Mouse (Mus musculus) spleen, postnatal 14 days (tissue): ENCODE measurements at regions not wholly inside any gene's neighbourhood (a gene's known extent, or its start where the extent isn't known, plus 50 kb on each side); places are given as distances from the start of the nearest gene placed in this dataset.

Source experiments
- DNase-seq, 2 experiments: peaks; one replicate each; pipeline ENCODE4 v3.0.0; 2021 to 2022; ENCODE audit warnings: low spot score in 2 of 2

DNA sequence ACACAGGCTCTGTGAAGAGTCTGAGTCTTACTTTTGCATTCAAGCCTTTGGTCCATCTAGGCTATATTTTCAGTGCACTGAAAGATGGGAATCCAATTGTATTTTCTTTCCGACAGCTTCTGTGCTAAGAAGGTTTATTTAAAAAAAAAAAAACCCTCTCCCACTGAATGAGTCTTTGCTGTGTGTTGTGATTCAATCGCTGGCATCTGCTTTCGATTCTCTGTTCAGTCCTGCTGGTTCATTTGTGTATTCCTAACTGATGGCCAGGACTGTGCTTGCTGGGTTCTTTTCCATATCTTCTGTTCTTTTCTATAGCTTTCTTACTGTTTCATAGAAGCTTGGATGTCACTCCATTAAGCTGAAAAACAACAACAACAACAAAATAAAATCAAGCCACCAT lies 132.9 kb downstream of the Tex36 start:
- DNase-seq, result no peak

DNA sequence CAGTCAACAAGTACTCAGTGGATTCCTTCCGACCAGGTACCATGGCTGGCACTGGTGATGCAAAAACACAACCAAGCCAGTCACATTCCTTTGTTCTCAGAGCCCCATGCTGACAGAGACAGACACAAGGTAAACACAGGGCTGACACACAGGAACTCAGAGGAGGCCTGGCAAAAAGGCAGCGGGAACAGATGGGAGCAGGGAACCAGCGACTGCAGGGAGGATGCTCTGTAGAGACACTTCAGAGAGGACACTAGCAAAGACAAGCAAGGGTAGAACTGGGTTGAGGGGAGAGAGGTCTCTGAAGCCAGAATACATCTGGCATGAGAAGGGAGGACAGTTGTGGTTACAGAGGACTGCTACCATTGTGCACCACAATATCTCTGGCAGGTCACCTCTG lies 133.6 kb downstream of the Tex36 start:
- DNase-seq, result no peak

DNA sequence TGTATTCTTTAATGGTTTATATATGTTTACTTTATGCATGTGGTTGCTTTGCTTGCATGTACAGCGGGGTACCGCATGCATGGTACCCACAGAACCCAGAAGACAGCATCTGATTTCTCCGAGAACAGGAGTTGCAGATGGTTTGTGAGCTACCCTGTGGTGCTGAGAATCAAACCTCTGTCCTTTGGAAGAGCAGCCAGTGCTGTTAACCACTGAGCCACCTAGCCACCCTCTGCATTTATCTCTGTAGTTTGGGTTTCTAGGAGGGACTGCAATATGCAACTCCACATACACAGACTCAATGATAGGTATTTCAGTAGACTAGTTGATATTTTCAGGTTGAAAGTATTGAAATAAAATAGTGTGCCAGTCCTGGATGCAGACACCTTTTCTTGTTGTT lies 134.4 kb downstream of the Tex36 start:
- no peak for DNase-seq

DNA sequence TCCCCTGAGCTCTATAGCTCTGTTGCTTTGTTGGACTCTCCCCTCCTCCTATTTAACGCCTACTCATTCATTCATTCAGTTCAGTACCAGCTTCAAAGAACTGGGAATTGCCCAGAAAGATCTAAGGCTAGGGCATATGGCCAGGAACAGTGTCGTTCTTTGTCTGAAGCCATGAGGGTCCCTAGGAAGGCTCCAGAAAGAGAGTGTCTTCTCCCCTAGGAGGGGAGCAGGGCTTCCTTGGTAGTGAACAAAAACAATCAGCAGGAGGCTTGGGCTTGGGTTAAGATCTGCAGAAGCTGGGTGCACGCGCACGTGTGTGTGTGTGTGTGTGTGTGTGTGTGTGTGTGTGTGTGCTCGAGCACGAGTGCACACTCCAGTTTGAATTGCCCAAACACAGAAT lies 142.7 kb downstream of the Tex36 start:
- DNase-seq, result no peak

DNA sequence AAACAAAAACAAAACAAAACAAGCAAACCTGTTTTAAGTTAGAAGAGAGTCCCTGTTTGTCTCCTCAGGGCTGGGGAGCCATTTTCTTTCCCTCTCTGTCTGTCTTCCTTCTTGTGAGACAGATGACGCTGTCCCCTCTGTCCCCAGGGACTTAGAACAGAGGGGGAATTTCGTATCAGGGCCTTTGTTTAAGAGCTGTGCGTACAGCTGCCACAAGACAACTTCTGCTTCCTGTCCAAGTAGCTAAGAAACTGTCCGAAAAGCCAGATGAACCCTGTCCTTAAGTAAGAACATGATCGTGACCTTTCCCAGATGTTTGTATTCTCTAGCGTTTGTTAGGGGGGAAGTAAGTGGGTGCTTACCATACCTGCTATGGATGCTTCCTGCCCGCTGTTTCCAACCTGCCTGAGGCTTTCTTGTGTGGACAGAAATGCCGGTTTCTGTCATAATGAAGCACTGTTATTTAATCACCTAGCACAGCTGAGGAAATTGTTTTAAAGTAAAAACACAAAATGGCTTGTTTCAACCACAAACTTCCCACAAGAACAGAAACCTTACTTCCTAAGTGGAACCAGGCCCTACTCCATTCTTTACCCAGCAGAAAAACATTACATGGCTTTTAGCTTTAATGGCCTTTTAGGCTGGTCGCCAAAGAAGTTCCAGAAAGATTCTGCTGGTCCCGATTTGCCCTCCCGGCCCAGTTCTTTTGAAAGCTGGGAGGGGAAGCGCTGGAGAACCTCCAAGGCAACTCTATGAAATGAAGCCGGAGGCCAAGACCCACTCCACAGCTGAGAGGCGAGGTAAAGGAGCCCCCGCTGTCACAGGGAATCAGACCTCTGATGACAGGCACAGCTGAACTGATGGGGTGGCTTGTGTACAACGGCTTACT lies 144.3 kb downstream of the Tex36 start:
- DNase-seq, result peak in 1 of 2 experiments; percentile 8

DNA sequence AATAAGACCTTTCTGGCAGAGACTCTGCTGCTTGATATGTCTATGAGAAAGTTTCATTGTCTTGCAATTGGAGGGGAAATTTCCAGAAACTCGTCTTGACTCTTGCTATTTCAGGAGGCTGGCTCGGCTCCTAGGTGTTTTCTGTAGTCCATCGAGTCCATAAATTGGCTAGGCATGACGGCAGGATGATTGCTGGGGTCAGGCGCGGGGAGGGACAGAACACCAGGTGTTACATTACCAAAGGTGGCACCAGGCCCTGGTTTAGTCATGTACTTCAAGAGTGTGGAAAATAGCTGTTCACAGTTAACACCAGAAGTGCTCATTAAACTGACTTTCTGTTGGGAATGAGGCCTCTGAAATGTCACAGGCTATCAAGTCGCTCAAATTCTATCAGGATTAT lies 151.7 kb downstream of the Tex36 start:
- DNase-seq, result no peak

DNA sequence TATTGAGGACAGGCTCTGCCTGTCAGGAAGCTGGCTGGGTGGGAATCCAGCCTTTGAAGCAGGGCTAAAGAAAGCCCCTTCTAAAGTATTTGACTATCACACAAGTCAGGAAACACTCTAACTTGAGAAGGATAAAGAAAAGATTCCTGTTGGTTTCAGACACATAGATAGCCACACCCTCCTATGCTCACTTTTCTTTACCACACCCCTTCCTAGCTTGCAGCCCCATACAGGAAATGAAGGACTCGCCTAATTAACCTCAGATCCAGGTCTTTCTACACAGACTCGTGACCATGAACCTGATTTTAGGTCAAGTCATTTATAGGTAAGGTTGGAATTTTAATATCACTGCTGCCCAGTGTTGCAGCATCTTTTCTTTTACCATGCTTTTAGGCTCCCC lies 154.9 kb downstream of the Tex36 start:
- DNase-seq, result no peak

DNA sequence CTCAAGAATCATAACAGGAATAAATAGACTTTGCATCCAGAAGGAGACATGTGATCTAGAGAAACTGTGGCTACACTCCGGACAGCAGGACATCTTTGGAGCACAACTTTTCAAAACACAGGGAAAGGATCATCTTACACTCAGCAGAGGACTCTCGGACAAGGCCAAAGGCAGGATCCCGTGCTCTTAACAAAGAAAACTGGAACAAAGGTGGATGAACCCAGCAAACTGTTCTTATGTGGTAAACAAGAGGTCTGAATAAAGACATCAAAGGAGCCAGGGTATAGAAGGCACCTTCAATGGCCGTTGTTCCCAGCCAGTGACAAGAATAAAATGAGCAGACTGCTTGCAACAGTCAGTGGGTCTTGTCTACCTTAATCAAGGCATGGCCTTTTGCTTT lies 160.3 kb downstream of the Tex36 start:
- DNase-seq, result no peak

DNA sequence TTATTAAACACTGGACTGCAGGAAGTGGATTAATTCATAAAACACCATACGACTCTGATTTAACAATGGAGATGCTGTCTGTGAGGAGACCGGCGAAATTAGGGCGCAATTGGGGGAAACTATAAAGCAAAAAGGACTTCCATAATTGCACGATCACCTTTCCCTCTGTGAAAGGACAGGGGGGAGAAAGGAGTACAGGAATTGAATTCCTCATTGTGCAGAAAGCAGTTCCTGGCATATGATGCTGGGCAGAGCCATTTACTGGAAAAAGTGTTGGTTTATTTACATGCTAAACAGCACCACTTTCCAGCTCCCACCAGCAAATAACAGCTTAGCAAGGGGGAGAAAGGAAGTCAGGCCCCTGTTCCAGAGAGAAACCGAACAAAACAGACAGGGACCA lies 160.8 kb downstream of the Tex36 start:
- no peak for DNase-seq

DNA sequence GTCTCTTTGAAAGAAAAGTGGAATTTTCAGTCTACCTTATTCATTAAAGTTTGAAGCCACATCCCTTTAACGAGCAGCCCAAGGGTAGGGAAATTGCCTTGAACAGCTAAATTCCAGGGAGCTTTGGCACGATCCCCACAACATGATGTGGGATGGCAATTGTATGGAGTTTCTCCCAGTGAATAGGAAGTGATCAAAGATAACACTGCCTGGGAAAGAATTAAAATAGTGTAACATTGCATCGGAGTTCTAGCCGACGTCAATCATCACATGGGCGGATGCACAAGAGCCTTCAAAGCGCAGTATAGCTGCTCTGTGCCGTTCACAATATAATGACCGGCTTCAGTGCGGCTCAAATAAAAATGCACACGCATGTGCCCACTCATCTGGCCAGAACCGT lies 161.2 kb downstream of the Tex36 start:
- no peak for DNase-seq

DNA sequence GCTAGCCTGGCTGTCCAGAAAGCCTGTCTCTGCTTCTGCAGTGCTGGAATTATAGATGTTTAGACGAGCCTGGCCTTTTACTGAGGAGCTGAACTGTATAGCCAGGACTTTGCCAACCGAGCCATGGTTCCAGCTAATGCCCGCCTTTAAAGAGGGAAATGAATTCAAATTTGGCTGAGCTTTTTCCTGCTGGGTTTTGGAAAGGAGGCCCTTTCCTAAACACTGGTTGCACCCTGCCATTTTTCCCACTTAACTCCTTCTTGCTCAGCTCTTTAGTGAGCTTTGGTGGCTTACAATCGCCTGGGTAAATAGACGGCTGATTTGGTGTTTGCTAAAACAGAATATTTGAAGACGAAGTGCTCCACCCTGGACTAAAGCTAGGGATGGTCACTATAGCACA lies 161.9 kb downstream of the Tex36 start:
- no peak for DNase-seq

DNA sequence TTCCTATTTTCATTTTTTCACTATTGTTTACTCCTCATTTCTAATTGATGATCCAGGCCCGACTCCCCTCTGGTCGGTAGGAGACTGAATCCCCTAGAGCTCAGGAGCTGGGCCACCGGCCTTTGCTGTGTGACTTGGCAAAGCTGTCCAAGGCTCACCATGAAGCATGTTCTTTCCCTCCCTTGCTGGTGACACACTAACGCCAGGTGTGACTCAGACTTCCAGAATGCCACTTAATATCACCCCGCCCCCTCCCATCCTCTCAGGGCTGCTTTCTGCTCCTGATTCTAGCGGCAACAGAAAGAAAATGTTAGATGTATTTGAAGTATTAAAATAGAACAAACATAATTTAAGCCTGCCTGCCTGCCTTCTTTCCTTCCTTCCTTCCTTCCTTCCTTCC lies 163.3 kb downstream of the Tex36 start:
- DNase-seq, result no peak

DNA sequence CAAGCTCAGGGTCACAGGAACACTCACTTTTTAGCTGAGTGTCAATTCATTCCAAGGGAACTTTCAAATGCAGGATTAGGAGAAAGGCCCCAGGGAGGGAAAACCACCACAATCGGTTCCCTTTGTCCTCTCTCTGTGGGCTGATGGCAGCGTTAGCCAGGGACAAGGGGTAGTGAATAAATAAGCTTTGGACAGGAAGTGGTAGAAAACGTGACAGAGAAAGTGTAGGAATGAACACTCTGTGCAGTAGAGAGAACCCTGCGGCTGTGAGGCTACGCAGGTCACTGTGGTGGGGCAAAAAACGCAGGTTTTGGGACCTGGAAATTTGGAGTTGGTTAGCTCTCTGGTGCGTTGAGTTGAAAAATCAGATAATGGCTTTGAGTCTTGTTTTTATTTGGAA lies 164.1 kb downstream of the Tex36 start:
- no peak for DNase-seq

DNA sequence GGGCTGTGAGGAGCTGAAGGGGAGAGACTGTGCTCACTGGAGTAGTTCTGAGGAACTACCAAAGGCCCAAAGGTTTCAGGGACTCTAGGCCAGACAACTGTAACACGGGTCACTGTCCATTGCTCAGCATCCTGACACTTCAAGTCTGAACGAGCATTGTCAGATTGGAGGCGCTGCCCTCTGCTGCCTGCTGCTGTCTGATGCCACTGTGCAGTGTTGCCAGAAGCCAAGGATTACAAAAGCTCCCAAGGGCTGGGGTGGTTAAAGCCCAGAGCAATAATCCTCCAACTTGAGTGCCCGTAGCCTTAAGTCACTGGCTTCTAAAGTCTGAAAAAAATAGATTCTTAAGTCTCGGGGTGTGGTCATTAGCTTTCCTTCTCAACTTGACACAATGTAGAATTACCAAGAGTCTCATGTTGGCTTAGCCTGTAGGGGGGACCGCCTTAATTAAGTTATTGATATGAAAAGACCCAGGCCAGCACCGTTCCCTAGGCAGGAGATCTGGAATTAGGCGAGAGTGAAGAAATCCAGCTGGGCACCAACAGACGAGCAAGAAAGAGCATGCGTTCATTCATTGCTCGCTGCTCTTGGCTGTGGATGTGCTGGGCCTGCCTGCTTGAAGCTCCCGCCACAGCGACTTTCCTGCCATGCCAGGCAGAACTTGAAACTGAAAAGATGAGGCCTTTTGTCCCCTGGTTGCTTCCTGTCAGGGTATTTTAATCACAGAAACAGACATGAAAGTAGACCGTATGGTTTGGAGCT lies 166.2 kb downstream of the Tex36 start:
- DNase-seq, result no peak

DNA sequence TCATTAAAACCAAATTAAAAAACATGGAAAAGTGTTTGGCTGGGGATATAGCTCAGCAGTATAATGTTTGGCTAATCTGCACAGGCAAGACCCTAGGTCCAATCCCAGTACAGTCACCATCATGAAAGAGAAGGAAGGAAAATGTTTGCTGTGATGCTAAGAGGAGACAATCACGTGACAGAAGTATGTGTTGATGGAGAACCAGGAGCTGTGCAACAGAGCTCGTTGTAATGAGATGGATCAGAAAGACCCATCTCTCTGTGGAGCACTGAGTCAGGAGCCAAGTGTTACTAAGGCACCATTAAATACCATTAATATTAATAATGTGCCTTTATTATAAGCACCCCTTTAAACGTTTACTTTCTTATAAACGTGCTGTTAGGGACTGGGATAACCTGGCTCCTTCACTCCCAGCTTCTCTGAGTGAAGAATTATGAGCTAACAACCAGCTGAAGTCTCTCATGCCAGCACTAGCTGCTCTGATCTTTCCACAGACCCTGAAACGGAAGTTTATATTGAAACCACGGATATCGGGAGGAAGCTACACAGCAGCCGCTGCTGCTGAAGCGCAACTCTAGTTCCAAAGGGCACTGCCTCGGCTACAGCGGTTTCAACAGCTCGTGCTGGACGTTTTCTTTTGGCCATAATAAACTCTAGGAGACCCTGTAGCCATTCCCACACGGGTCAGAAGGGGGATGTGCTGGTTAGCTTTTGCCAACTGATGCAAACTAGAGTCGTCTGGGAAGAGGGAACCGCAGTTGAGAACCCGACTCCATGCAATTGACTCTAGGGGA lies 167.7 kb downstream of the Tex36 start:
- no peak for DNase-seq

DNA sequence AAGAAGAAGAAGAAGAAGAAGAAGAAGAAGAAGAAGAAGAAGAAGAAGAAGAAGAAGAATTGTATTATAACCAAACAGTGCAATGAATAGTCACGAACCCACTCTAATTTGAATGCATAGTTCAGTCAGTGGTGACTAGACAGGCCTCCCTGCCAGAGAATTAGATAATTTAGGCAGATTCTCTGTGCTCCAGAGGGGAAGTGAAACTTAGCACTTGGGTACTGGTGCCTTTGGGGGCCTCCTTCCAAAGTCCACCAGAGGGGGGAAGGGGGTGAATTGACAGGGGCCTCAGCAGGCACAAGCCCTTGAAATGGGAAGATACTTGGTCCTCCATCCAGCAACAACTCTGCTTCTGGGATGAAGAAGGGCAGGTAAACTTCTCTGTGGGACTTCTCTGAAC lies 169.6 kb downstream of the Tex36 start:
- DNase-seq, result no peak

DNA sequence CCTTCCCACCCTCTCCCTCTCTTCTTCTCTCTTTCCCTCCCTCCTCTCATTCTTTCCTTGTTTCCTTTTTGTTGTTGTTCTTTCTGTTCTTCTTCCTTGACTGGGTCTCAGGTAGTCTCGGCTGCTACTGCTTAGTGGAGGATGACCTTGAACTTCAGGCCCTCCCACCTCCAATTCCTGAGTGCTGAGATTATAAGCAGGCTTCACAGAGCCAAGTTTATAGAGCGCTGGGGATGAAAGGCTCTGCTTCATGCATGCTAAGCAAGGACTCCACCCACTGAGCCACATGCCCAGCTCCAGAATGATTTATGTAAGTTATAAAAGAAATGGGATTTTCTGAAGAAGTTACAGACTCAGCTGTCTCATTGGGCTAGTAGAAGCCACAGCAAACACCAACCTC lies 199.9 kb downstream of the Tex36 start:
- no peak for DNase-seq

DNA sequence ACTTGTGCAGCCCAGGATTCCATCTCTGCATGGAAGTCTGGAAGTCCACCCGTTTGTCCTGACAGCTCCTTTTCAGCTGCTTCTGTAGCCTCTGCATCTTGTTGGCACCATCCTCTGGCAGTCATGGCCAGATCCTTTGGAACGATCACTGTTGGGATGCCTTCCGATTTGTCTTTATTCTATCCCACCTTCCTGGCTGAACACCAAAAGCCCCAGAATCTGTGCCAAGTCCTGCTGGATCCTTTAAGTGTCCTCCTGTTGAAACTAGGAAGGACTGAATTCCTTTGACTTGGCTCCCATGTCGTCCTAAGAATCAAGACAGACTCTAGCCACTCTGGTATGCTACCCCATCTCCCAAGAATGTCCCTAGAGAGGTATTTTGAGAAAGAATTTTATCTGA lies 201.3 kb downstream of the Tex36 start:
- no peak for DNase-seq

DNA sequence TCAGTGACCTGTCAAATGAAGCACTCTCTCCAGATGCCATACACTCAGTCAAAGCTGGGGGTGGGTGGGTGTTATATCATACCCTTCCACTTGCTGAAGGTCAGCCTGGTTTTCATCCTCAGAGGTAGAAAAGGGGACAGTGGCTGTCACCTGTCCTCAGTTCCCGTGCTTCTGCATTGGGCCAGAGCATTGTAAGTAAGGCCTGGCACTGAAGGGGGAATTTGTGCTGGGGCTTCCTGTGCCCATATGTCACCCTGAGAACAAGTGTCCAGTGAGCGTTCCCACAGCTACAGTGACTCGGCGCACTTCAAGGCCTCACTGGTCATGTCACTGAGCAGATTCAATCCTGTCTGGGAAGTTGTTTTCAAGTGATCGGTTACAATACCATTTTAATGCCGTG lies 213.2 kb downstream of the Tex36 start:
- no peak for DNase-seq

DNA sequence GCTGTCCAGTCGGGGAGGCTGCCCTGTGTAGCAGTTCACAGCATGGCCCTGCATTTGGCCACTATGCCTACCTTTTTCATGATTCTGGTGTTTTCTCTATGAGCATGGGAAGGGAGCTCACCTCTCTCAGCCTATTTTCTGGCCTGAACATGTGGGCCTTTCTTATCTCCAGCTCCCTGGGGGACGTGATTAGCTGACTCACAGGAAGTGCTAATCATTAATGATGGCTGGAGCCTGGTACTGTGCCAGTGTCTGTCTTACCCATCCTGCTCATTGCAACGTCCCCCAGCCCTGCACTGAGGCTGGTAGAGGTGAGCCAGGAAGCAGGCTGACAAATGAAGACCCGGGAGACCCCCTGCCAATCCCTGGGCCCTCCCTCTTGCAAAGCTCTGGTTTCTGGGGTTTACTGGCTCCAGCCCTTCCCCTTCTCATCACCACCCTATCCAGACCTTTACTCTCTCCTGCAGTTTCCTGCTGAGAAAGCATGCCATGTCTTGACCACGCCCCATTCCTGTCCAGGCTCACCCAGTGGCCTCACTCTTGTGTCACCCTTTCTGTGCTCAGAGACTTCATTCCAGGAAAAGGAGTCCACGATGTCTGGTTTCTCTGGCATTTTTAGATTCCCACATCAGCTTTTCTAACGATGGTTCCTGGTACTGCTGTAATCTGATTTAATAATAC lies 219.8 kb downstream of the Tex36 start:
- DNase-seq, result no peak

DNA sequence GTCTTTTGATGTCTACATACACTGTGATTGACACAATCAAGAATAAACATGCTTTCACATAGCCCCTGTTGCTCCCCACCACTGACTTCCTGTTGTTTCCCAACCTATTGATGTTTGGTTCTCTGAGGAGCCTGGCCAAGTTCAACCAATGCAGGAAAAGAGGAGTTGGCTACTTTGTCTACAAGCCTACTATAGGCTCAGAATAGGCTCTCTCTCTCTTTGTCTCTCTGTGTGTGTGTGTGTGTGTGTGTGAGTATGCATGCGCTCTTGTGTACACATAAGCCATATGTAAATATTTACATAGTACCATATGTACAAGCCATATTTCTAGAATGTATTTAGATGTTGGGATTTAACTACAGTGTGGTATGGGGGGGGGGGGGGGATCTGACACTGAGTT lies 222.6 kb downstream of the Tex36 start:
- DNase-seq, result no peak

DNA sequence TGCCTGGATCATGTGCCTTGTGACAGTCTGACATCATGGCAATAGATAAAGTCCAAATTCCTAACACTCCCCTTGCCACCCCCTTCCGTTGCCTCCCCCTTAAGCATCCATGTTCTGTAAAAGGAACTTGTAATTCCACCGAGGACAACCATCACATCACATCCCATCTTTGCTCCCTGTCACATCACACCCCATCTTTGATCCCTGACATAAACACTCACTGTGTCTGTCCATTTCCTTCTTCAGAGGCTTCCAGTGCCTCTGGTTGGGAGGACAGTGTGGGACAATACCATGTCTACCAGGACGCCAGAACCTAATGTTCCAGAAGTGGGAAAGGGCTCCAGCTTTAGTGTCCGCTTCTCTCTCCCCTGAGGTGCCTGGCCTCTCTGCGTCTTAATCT lies 223.6 kb downstream of the Tex36 start:
- DNase-seq, result no peak
